ENCODE assay signal across 8 mouse cellular contexts in genomic region chr5:24447624-24448298, GRCm38 (mm10). TPM values are rescaled to one million over a fixed set of nuclear protein-coding genes. Genes with fewer than 3 reads are reported as not detected.
A peak's percentile ranks its signal among the peaks of the same experiment; 100 is the strongest.
DNase-seq lines count a peak whose midpoint lies in the region; ATAC-seq lines count a peak whose summit lies in the region.

TSS of gene Tmub1 (minus strand) at chr5:24447854.

- H3K9ac ChIP-seq in heart, embryonic 14.5 days (ENCODE audit: low read length): peak within 1 kb of the TSS; percentile 72
- peak within 1 kb of the TSS; percentile 65 for H3K9ac ChIP-seq in liver, embryonic 12.5 days
- H3K9ac ChIP-seq in stomach, embryonic 15.5 days: peak within 1 kb of the TSS; percentile 34; the same call in 1 of the 2 replicates

- H3K36me3 ChIP-seq in forebrain, embryonic 10.5 days (replicated peaks): peaks cover 12% of the 10 kb centered on the region
- H3K36me3 ChIP-seq in heart, embryonic 14.5 days (ENCODE audit: control insufficient read depth, insufficient read depth, low read length): peaks cover 15% of the 10 kb centered on the region
- peaks cover 13% of the 10 kb centered on the region for H3K36me3 ChIP-seq in liver, embryonic 12.5 days
- peaks cover 9% of the 10 kb centered on the region; the same call in 1 of the 2 replicates for H3K36me3 ChIP-seq in stomach, embryonic 15.5 days

- H3K4me1 ChIP-seq in brown adipose tissue, adult 24 weeks (ENCODE audit: control insufficient read depth, insufficient read depth, insufficient read length, low read length): peaks cover 18% of the 10 kb centered on the region; the same call in 1 of the 2 replicates
- peaks cover 60% of the 10 kb centered on the region for H3K4me1 ChIP-seq in forebrain, embryonic 10.5 days
- H3K4me1 ChIP-seq in heart, embryonic 14.5 days (ENCODE audit: control insufficient read depth in 2 of 2, insufficient read depth in 2 of 2, low read length in 2 of 2): peaks cover 16 to 27% of the 10 kb centered on the region in 2 experiments; a peak in 3 of 4 replicates
- peaks cover 65% of the 10 kb centered on the region for H3K4me1 ChIP-seq in liver, embryonic 12.5 days
- peaks cover 20% of the 10 kb centered on the region for H3K4me1 ChIP-seq in stomach, embryonic 15.5 days

- 2% methylated on average over 34 of the region's 34 CpGs for WGBS in forebrain, embryonic 10.5 days
- 3% methylated on average over 34 of the region's 34 CpGs for WGBS in heart, embryonic 14.5 days
- WGBS in liver, embryonic 12.5 days (ENCODE audit: insufficient replicate concordance): 3% methylated on average over 34 of the region's 34 CpGs
- WGBS in stomach, embryonic 15.5 days: 2% methylated on average over 34 of the region's 34 CpGs

- H3K4me3 ChIP-seq in brown adipose tissue, adult 24 weeks (ENCODE audit: insufficient read depth, low read depth, low read length): peak within 1 kb of the TSS; percentile 63
- H3K4me3 ChIP-seq in forebrain, embryonic 10.5 days: peak within 1 kb of the TSS; percentile 76
- H3K4me3 ChIP-seq in heart, embryonic 14.5 days (ENCODE audit: control insufficient read depth in 1 of 2, insufficient read depth in 1 of 2, low read depth in 1 of 2, low read length in 2 of 2): peak within 1 kb of the TSS; percentile 62 to 83
- H3K4me3 ChIP-seq in liver, embryonic 12.5 days: peak within 1 kb of the TSS; percentile 66
- peak within 1 kb of the TSS; percentile 65 for H3K4me3 ChIP-seq in stomach, embryonic 15.5 days (replicated peaks)

- peak; percentile 23 for ATAC-seq in heart, embryonic 14.5 days (ENCODE audit: insufficient number of reproducible peaks, insufficient read depth, low FRiP score, low read depth)
- peak; percentile 70 for ATAC-seq in liver, embryonic 12.5 days
- peak; percentile 66 for ATAC-seq in stomach, embryonic 15.5 days (ENCODE audit: insufficient read depth, low FRiP score, low read depth)

- H3K9me3 ChIP-seq in forebrain, embryonic 10.5 days: no peaks in the 10 kb centered on the region; the same call in 1 of the 2 replicates
- H3K9me3 ChIP-seq in heart, embryonic 14.5 days (ENCODE audit: control insufficient read depth, low read length): no peaks in the 10 kb centered on the region
- no peaks in the 10 kb centered on the region for H3K9me3 ChIP-seq in liver, embryonic 12.5 days (replicated peaks)
- no peaks in the 10 kb centered on the region for H3K9me3 ChIP-seq in stomach, embryonic 15.5 days

- no peak within 1 kb of the TSS for H3K27ac ChIP-seq in brown adipose tissue, adult 24 weeks (replicated peaks; ENCODE audit: low read depth, low read length)
- H3K27ac ChIP-seq in forebrain, embryonic 10.5 days: peak within 1 kb of the TSS; percentile 87
- H3K27ac ChIP-seq in heart, embryonic 14.5 days (replicated peaks in 1 of 2; ENCODE audit: control insufficient read depth in 1 of 2, insufficient read depth in 1 of 2, low read depth in 2 of 2, low read length in 2 of 2): peak within 1 kb of the TSS in 1 of 2 experiments; percentile 15; a peak in 1 of 4 replicates
- peak within 1 kb of the TSS; percentile 91 for H3K27ac ChIP-seq in liver, embryonic 12.5 days
- H3K27ac ChIP-seq in stomach, embryonic 15.5 days: peak within 1 kb of the TSS; percentile 49; the same call in 1 of the 2 replicates

- H3K4me2 ChIP-seq in heart, embryonic 14.5 days (ENCODE audit: low read length): peak within 1 kb of the TSS; percentile 70
- H3K4me2 ChIP-seq in liver, embryonic 12.5 days: peak within 1 kb of the TSS; percentile 90
- H3K4me2 ChIP-seq in stomach, embryonic 15.5 days: peak within 1 kb of the TSS; percentile 89

- DNase-seq in CD4-positive, CD25-positive, alpha-beta regulatory T cell, adult 2 months (ENCODE audit: low read depth, low spot score): peak; percentile 91
- DNase-seq in forebrain, embryonic 10.5 days (ENCODE audit: extremely low spot score, low spot score): peak; percentile 85
- peak; percentile 91 for DNase-seq in kidney, postnatal 14 days
- peak; percentile 77 to 84 for DNase-seq in natural killer cell, adult 2 months (ENCODE audit: low spot score in 2 of 2)

- peaks cover 33% of the 10 kb centered on the region for H3K27me3 ChIP-seq in forebrain, embryonic 10.5 days (ENCODE audit: poor library complexity, severe bottlenecking)
- H3K27me3 ChIP-seq in heart, embryonic 14.5 days (ENCODE audit: control insufficient read depth, insufficient read depth, low read length): no peaks in the 10 kb centered on the region
- no peaks in the 10 kb centered on the region for H3K27me3 ChIP-seq in liver, embryonic 12.5 days (replicated peaks)
- no peaks in the 10 kb centered on the region for H3K27me3 ChIP-seq in stomach, embryonic 15.5 days (replicated peaks)

RNA-seq across cellular contexts. Expression of gene Tmub1, which starts in this region (rescaled TPM):
- 3.8 and 11.7 TPM in 2 replicates for polyA plus RNA-seq in brown adipose tissue, adult 24 weeks (2012; ENCODE audit: insufficient read depth, insufficient read length, missing spikeins)
- 28.4 and 31.8 TPM in 2 replicates for polyA plus RNA-seq in forebrain, embryonic 10.5 days (2016; fragmentation: Nextera tagmentation; extraction: Ambion mirVana)
- 18.3 and 20.5 TPM in 2 replicates for polyA plus RNA-seq in heart, embryonic 14.5 days (2014; fragmentation: Nextera tagmentation; extraction: Ambion mirVana)
- polyA plus RNA-seq in liver, embryonic 12.5 days (2016; fragmentation: Nextera tagmentation; extraction: Ambion mirVana): 6.7 and 7.2 TPM in 2 replicates
- polyA plus RNA-seq in stomach, embryonic 15.5 days (2015; fragmentation: Nextera tagmentation; extraction: Ambion mirVana): 22.0 and 22.3 TPM in 2 replicates
